Mouse (Mus musculus): ENCODE data around the gene Fgd4.

GRCm38 (mm10) chr16:16566215-16566614 lies 34.1 kb downstream of the Fgd4 start:
- TF ChIP-seq TAL1 (IDR thresholded peaks at IDR 0.05; ENCODE audit: low read length) (no peak), GATA1 (IDR thresholded peaks at IDR 0.05; ENCODE audit: low read length) (no peak)
